Mouse (Mus musculus): ENCODE measurements around the gene Rpa2. TPM values are rescaled to one million over a fixed set of nuclear protein-coding genes. Genes with fewer than 3 reads are reported as not detected.

Gene Rpa2
- 68.8 and 72.7 TPM in 2 replicates for polyA plus RNA-seq (2012)

DNA sequence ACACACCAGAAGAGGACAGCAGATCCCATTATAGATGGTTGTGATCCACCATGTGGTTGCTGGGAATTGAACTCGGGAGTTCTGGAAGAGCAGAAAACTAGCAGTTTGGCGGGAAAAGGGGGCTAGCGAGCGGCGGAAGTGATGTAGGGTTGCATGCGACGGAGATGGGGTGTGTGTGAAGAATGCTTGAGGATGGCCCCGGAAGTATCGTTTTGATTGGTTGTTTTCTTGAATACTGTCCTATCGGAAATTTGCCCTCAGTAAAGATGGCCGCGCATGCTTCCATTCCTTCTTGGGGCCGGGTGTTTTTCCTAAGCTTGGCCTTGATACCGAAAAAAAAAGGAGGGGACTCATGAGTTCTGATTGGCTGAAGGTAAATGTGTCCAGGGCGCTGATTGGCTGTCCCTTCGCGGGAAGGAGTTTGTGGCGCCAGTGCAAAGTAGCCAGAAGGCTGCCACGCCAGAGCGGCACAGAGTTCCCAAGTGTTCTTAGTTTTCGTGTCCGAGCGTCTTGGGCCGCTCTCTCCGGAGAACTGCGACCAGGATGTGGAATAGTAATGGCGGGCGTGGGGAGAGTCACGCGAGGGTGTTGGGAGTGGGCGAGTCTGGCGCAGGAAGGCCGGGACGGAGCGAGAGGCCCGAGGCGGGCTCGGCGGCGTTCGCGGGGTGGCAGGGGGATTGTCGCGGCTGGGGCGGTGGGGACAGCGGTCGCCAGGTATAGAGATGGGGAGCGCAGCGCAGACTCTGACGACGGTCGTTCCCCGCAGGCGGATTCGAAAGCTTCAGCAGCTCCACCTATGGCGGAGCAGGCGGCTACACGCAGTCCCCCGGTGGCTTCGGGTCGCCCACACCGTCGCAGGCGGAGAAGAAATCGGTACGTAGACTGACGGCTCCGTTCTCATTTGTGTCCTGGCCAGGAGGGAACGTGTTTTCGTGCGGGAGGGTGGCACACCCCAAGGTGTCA is at the start of gene Rpa2:
Gene Rpa2 (plus strand): TSS at position 419 of the 963 bp plus-strand sequence.

DNA sequence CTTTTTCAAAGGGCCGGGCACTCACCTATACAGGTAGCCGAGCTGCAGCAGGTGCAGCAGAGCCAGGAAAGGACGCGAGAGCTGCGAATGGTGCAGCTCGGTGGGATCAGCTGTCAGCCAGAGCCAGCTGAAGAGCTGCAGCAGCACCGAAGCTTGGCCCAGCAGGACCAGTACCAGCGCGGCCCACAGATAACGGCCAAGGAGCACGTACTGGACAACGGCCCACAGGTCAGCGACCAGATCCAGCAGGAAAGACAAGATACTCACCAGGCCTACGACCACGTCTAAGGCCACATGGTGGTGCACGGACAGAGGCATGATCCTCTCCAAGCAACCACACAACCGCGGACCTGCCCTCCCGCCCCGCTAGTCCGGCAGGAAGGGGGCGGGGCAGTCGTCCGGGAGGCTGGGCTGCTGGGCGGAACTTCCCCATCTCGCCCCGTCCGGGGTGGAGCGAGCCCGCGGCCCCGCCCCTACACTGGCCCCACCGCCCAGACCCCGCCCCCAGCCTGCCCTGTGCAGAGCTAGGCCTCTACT is 35.9 kb upstream of the Rpa2 start, which contains the start of gene Xkr8:
Gene Xkr8 (minus strand): TSS at position 399 of the 537 bp plus-strand sequence.

DNA sequence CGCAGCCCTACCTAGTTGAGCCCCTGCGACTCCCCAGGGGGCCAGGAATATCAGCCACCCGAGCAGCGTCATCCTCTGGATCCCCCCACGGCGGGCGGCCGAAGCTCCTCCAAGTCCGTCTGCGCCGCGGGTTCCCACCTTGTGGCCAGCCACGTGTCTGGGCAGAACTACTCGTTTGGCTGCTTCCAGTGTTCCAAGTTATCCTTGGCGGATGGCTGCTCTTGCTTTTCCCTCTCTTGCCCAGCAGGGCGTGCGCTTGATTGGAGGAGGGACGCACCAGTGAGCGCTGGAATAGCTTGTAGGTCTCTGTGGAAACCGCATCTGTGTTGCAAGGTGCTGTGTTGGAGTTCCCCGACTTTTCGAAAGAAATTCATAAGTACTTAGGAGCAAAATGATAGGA is 11.2 kb upstream of the Rpa2 start, which contains the start of gene Smpdl3b:
Gene Smpdl3b (minus strand): TSS at position 279 of the 400 bp plus-strand sequence.

DNA sequence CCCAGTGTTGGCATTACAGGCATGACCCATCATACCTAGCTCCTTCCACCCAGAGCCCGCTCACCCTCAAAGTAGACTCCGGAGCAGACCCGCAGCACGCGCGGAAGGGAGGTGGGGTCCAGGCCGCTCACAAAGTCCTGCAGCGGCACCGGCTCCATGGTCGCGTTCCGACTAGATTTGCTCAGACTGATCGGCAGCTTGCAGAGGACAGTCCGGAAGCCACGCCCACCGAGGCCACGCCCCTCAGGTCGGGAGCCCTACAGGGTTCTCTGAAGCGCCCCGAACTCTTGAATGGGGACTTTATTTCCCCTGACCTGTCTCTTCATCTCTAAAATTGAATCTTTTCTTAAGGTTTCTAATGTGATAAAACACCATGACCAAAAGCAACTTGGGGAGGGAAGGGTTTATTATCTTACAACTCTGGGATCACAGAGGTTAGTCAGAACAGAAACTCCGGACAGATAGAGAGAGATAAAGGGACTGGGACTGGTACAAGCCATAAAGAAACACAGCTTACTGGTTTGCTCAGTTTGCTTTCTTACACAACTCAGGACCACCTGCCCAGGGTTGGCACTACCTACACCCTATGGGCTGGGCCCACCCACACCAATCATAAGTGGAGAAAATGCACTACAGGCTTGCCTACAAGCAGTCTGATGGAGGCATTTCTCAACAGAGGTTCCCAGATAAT is 28.2 kb downstream of the Rpa2 start, which contains the start of gene Themis2:
Gene Themis2 (minus strand): TSS at position 192 of the 691 bp plus-strand sequence.

Other genes starting within 250 kb of the Rpa2 start
- 213 and 290 TPM in 2 replicates for gene Atpif1, start 234.7 kb upstream of the Rpa2 start, polyA plus RNA-seq (2012)
- gene Dnajc8, start 232.8 kb upstream of the Rpa2 start, polyA plus RNA-seq (2012) = 128 and 155 TPM in 2 replicates
- 0.54 and 0.65 TPM in 2 replicates for gene Ptafr, start 204.3 kb upstream of the Rpa2 start, polyA plus RNA-seq (2012)
- gene Eya3, start 129.3 kb upstream of the Rpa2 start, polyA plus RNA-seq (2012) = 2.6 and 4.1 TPM in 2 replicates
- gene Xkr8, start 35.8 kb upstream of the Rpa2 start, polyA plus RNA-seq (2012) = 0.74 and 0.90 TPM in 2 replicates
- 0.03 and 0.11 TPM in 2 replicates for gene Smpdl3b, start 11.1 kb upstream of the Rpa2 start, polyA plus RNA-seq (2012)
- 27.8 and 50.0 TPM in 2 replicates for gene Themis2, start 28.1 kb downstream of the Rpa2 start, polyA plus RNA-seq (2012)
- gene Ppp1r8, start 74.8 kb downstream of the Rpa2 start, polyA plus RNA-seq (2012) = 48.2 and 54.9 TPM in 2 replicates
- gene Stx12, start 116.2 kb downstream of the Rpa2 start, polyA plus RNA-seq (2012) = 5.6 and 6.6 TPM in 2 replicates
- 14.3 and 14.6 TPM in 2 replicates for gene Fam76a, start 154.2 kb downstream of the Rpa2 start, polyA plus RNA-seq (2012)
- 2.4 and 3.1 TPM in 2 replicates for gene Fgr, start 205.8 kb downstream of the Rpa2 start, polyA plus RNA-seq (2012)
- gene Ahdc1, start 242.9 kb downstream of the Rpa2 start, polyA plus RNA-seq (2012) = 35.9 and 53.6 TPM in 2 replicates